9 mouse cellular contexts compared by ENCODE assay signal in the genomic region with DNA sequence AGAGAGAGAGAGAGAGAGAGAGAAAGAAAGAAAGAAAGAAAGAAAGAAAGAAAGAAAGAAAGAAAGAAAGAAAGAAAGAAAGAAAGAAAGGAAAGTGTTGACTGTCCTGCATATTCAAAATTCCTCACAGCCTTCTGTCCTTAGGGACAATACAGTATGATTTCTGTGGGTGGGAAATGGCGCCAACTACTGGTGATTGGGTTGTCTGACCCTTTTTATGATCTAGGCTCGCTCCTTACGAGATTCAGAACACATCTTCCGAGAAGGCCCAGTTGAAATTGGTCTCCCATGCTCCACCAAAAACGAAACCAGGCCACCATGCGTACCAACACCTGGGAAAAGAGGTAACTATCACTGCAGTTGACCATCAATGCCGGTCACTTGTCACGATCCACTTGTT.
DNase-seq lines count a peak whose midpoint lies in the region; TF ChIP-seq lines count a peak whose summit lies in the region.
"Had no signal": no experiment of that assay in that cellular context is flagged by ENCODE, and none has a peak within 500 bp of the region (broad histone marks: within the 10 kb centered on the region; RNA-seq: fewer than 3 reads in every experiment).

No protein-coding gene starts in this region.

- intact Hi-C loops in heart, postnatal 36 days (cut with DNase I), result loop anchor here (1.0 kb wide), 1 partner anchor 141 kb away; no protein-coding TSS in a partner anchor

- DNase-seq in left cerebral cortex, adult 18-20 months (ENCODE audit: low spot score in 2 of 2), result peak; percentile 22 to 39
- no peak for DNase-seq in left cerebral cortex, adult 11 months (ENCODE audit: low spot score)
- DNase-seq in MEL-GATA-1-ER (ENCODE audit: extremely low read depth, low read depth), result peak; percentile 44
- DNase-seq in c-Kit-positive CD71-negative TER-119-negative erythroid progenitor cells, embryonic 14.5 days (ENCODE audit: low read depth), result peak; percentile 55
- DNase-seq in heart, postnatal 36 days, result peak; percentile 36 to 61
- DNase-seq in lung, adult 2 months, result peak; percentile 19
- DNase-seq in spleen, postnatal 36 days (ENCODE audit: low spot score in 2 of 2), result peak; percentile 26 to 34
- DNase-seq in forebrain, embryonic 10.5 days (ENCODE audit: extremely low spot score, low spot score), result no peak

- no peaks in the 10 kb centered on the region for H3K36me3 ChIP-seq in forebrain, embryonic 10.5 days (replicated peaks)
- H3K36me3 ChIP-seq: limb, embryonic 13.5 days had no signal

- no peak overlapping the region for H3K4me3 ChIP-seq in lung, adult 2 months (replicated peaks; ENCODE audit: extremely low read depth, low read depth, low read length)
- H3K4me3 ChIP-seq in forebrain, embryonic 10.5 days, result no peak overlapping the region
- H3K4me3 ChIP-seq: limb, embryonic 13.5 days had no signal

- 0 out of 2 replicates have a peak, but pooled peaks have one; percentile 13 for TF ChIP-seq CTCF in lung, adult 2 months (IDR thresholded peaks at IDR 0.05; ENCODE audit: insufficient read depth, low read length)

- 54% methylated on average over 8 of the region's 8 CpGs for WGBS in lung, adult 2 months
- WGBS in forebrain, embryonic 10.5 days, result 64% methylated on average over 8 of the region's 8 CpGs

- no peaks in the 10 kb centered on the region for H3K4me1 ChIP-seq in lung, adult 2 months (ENCODE audit: control insufficient read depth, insufficient read depth, low read length)
- no peaks in the 10 kb centered on the region for H3K4me1 ChIP-seq in forebrain, embryonic 10.5 days
- H3K4me1 ChIP-seq: limb, embryonic 13.5 days had no signal

- H3K27me3 ChIP-seq in forebrain, embryonic 10.5 days (ENCODE audit: poor library complexity, severe bottlenecking), result no peaks in the 10 kb centered on the region
- H3K27me3 ChIP-seq: limb, embryonic 13.5 days had no signal

- H3K9me3 ChIP-seq in forebrain, embryonic 10.5 days, result no peaks in the 10 kb centered on the region
- H3K9me3 ChIP-seq: limb, embryonic 13.5 days had no signal

- H3K27ac ChIP-seq in forebrain, embryonic 10.5 days, result no peak overlapping the region
- H3K27ac ChIP-seq: limb, embryonic 13.5 days had no signal

- TF ChIP-seq POLR2A in lung, adult 2 months (IDR thresholded peaks at IDR 0.05; ENCODE audit: borderline replicate concordance, extremely low read depth, low read depth, low read length), result no peak

Comparison
In these comparisons a context has a peak if more than half of its experiments do, and no peak if none do; other contexts are left out.
1. DNase-seq: peak in left cerebral cortex, adult 18-20 months (2 of 2), MEL-GATA-1-ER (single experiment), c-Kit-positive CD71-negative TER-119-negative erythroid progenitor cells, embryonic 14.5 days (single experiment), heart, postnatal 36 days (2 of 2), lung, adult 2 months (single experiment) and spleen, postnatal 36 days (2 of 2); none in left cerebral cortex, adult 11 months (single experiment) and forebrain, embryonic 10.5 days (single experiment).